In the genomic region with DNA sequence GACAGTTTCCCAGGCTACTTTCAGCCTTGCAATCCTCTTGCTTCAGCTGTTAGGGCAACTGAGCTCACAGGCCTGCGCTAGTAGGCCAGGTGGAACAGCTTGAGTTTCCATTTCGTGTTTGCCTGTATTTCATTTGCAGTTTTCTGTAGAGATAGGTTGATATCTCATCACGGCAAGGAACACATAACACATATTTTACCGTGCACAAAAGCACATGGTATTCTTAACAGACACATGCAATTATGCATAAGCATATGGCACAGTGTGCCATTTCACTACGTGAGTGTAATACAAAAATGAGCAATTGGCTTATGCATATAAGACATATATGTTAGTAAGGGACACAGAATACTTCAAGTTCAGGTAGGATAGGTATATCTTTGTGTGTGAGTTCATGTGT, we compare ENCODE assay signal across 28 mouse cellular contexts. TPM values are rescaled to one million over a fixed set of nuclear protein-coding genes. Genes with fewer than 3 reads are reported as not detected.
"Had no signal": no experiment of that assay in that cellular context is flagged by ENCODE, and none has a peak within 500 bp of the region (broad histone marks: within the 10 kb centered on the region; RNA-seq: fewer than 3 reads in every experiment).

No protein-coding gene starts in this region.

- H3K4me3 ChIP-seq: limb, embryonic 12.5 days; limb, embryonic 15.5 days; midbrain, embryonic 12.5 days; midbrain, embryonic 15.5 days; neural tube, embryonic 12.5 days; neural tube, embryonic 15.5 days; stomach, embryonic 15.5 days had no signal

- H3K27ac ChIP-seq: limb, embryonic 12.5 days; limb, embryonic 15.5 days; liver, embryonic 14.5 days; macrophage; midbrain, embryonic 12.5 days; midbrain, embryonic 15.5 days; neural tube, embryonic 12.5 days; neural tube, embryonic 15.5 days; stomach, embryonic 15.5 days had no signal

- H3K36me3 ChIP-seq: limb, embryonic 12.5 days; limb, embryonic 15.5 days; midbrain, embryonic 12.5 days; midbrain, embryonic 15.5 days; neural tube, embryonic 12.5 days; neural tube, embryonic 15.5 days; stomach, embryonic 15.5 days had no signal

- DNase-seq: kidney, adult 18-20 months; kidney, adult 9 months; kidney, postnatal 14 days; kidney, postnatal 4 days; left cerebral cortex, postnatal 4 days; liver, postnatal 0 days; right cerebral cortex, adult 18-20 months; right cerebral cortex, postnatal 14 days; right cerebral cortex, postnatal 4 days; thymus, postnatal 25 days had no signal

- ATAC-seq: liver, postnatal 0 days; midbrain, embryonic 15.5 days had no signal

- H3K27me3 ChIP-seq: limb, embryonic 12.5 days; limb, embryonic 15.5 days; midbrain, embryonic 12.5 days; midbrain, embryonic 15.5 days; neural tube, embryonic 12.5 days; neural tube, embryonic 15.5 days; stomach, embryonic 15.5 days had no signal

- H3K4me1 ChIP-seq: midbrain, embryonic 12.5 days; midbrain, embryonic 15.5 days; neural tube, embryonic 12.5 days; neural tube, embryonic 15.5 days; stomach, embryonic 15.5 days had no signal

- H3K4me2 ChIP-seq: limb, embryonic 12.5 days; limb, embryonic 15.5 days; liver, embryonic 11.5 days; midbrain, embryonic 12.5 days; midbrain, embryonic 15.5 days; neural tube, embryonic 12.5 days; neural tube, embryonic 15.5 days; stomach, embryonic 15.5 days had no signal

- H3K9me3 ChIP-seq: limb, embryonic 12.5 days; limb, embryonic 15.5 days; midbrain, embryonic 12.5 days; midbrain, embryonic 15.5 days; neural tube, embryonic 12.5 days; neural tube, embryonic 15.5 days; stomach, embryonic 15.5 days had no signal

- H3K9ac ChIP-seq: limb, embryonic 12.5 days; limb, embryonic 15.5 days; liver, embryonic 14.5 days; liver, postnatal 0 days; midbrain, embryonic 12.5 days; midbrain, embryonic 15.5 days; neural tube, embryonic 12.5 days; neural tube, embryonic 15.5 days; stomach, embryonic 15.5 days had no signal

RNA-seq across cellular contexts. Expression of gene Casp14, which starts 9.8 kb away (rescaled TPM):
- total RNA-seq: layer of hippocampus, adult 18-20 months; layer of hippocampus, postnatal 14 days; left cerebral cortex, adult 8-10 months; left cerebral cortex, postnatal 14 days; left cerebral cortex, postnatal 4 days; megakaryocyte, adult 5-6 weeks had no signal
- polyA plus RNA-seq: kidney, embryonic 16.5 days; liver, embryonic 11.5 days; liver, embryonic 14.5 days; liver, postnatal 0 days; lung, postnatal 0 days; macrophage; midbrain, embryonic 12.5 days; midbrain, embryonic 15.5 days; neural tube, embryonic 12.5 days; neural tube, embryonic 15.5 days had no signal

RNA-seq across cellular contexts. Expression of gene Ccdc105, which starts 25.0 kb away (rescaled TPM):
- total RNA-seq: megakaryocyte, adult 5-6 weeks had no signal
- polyA plus RNA-seq: kidney, embryonic 16.5 days; liver, embryonic 11.5 days; liver, embryonic 14.5 days; liver, postnatal 0 days; lung, postnatal 0 days; macrophage; neural tube, embryonic 12.5 days; stomach, embryonic 15.5 days; thymus, postnatal 0 days had no signal

RNA-seq across cellular contexts. Expression of gene Slc1a6, which starts 52.4 kb away (rescaled TPM):
- total RNA-seq: megakaryocyte, adult 5-6 weeks had no signal
- polyA plus RNA-seq: macrophage had no signal
